ENCODE assay signal across 30 mouse cellular contexts in genomic region chr6:135433753-135434152, GRCm38 (mm10).
DNase-seq lines count a peak whose midpoint lies in the region; ATAC-seq and TF ChIP-seq lines count a peak whose summit lies in the region.
"Had no signal": no experiment of that assay in that cellular context is flagged by ENCODE, and none has a peak within 500 bp of the region (broad histone marks: within the 10 kb centered on the region; RNA-seq: fewer than 3 reads in every experiment).

No protein-coding gene starts in this region.

- WGBS in stomach, postnatal 0 days, result 77% methylated on average over 7 of the region's 7 CpGs
- 87% methylated on average over 7 of the region's 7 CpGs for WGBS in forebrain, embryonic 12.5 days

- no peak for TF ChIP-seq EP300 in stomach, postnatal 0 days (optimal IDR thresholded peaks at IDR 0.05)

- no peaks in the 10 kb centered on the region for H3K27me3 ChIP-seq in stomach, postnatal 0 days (ENCODE audit: control insufficient read depth, insufficient read depth, low read length)
- no peaks in the 10 kb centered on the region for H3K27me3 ChIP-seq in forebrain, embryonic 12.5 days
- H3K27me3 ChIP-seq: embryonic facial prominence, embryonic 13.5 days; forebrain, embryonic 13.5 days; heart, embryonic 13.5 days; hindbrain, embryonic 12.5 days; hindbrain, embryonic 15.5 days; intestine, embryonic 15.5 days had no signal

- DNase-seq in CD4-positive helper T cell, adult 2 months (ENCODE audit: low read depth, low spot score), result peak; percentile 51
- DNase-seq in stomach, postnatal 0 days (ENCODE audit: low spot score), result no peak
- DNase-seq in layer of hippocampus, postnatal 14 days (ENCODE audit: low spot score in 2 of 2), result no peak
- DNase-seq: adrenal gland, postnatal 14 days; cerebellum, adult 11-12 months; cerebellum, adult 8-10 months; cerebellum, postnatal 10 days; cerebellum, postnatal 36 days; embryo, embryonic 11 days; gastrocnemius, postnatal 10 days; gastrocnemius, postnatal 36 days; heart, adult 2 months; heart, postnatal 14 days; heart, postnatal 4 days; kidney, adult 11 months had no signal

- no peaks in the 10 kb centered on the region for H3K9me3 ChIP-seq in stomach, postnatal 0 days (ENCODE audit: control insufficient read depth, low read length)
- H3K9me3 ChIP-seq in forebrain, embryonic 12.5 days, result no peaks in the 10 kb centered on the region
- H3K9me3 ChIP-seq: embryonic facial prominence, embryonic 10.5 days; embryonic facial prominence, embryonic 13.5 days; heart, embryonic 10.5 days; heart, embryonic 13.5 days; hindbrain, embryonic 15.5 days; intestine, embryonic 15.5 days had no signal

- no peaks in the 10 kb centered on the region for H3K36me3 ChIP-seq in stomach, postnatal 0 days (ENCODE audit: control insufficient read depth, insufficient read depth, low read length)
- no peaks in the 10 kb centered on the region for H3K36me3 ChIP-seq in forebrain, embryonic 12.5 days (replicated peaks)
- H3K36me3 ChIP-seq: embryonic facial prominence, embryonic 10.5 days; embryonic facial prominence, embryonic 13.5 days; G1E; heart, embryonic 10.5 days; heart, embryonic 13.5 days; hindbrain, embryonic 12.5 days; hindbrain, embryonic 15.5 days; intestine, embryonic 15.5 days had no signal

- TF ChIP-seq CTCF in stomach, postnatal 0 days (IDR thresholded peaks at IDR 0.05; ENCODE audit: low read depth), result no peak

- H3K4me3 ChIP-seq in stomach, postnatal 0 days (ENCODE audit: low read depth, low read length), result no peak overlapping the region
- no peak overlapping the region for H3K4me3 ChIP-seq in forebrain, embryonic 12.5 days (replicated peaks)
- H3K4me3 ChIP-seq: embryonic facial prominence, embryonic 10.5 days; embryonic facial prominence, embryonic 13.5 days; erythroblast, embryonic 14.5 days; forebrain, embryonic 13.5 days; heart, adult 2 months; heart, embryonic 10.5 days; heart, embryonic 13.5 days; hindbrain, embryonic 12.5 days; hindbrain, embryonic 15.5 days; intestine, embryonic 15.5 days had no signal

- H3K9ac ChIP-seq in stomach, postnatal 0 days (ENCODE audit: low read length), result no peak overlapping the region
- H3K9ac ChIP-seq in forebrain, embryonic 12.5 days, result no peak overlapping the region
- H3K9ac ChIP-seq: embryonic facial prominence, embryonic 13.5 days; forebrain, embryonic 13.5 days; heart, embryonic 13.5 days; hindbrain, embryonic 12.5 days; hindbrain, embryonic 15.5 days; intestine, embryonic 15.5 days had no signal

- no peaks in the 10 kb centered on the region for H3K4me1 ChIP-seq in stomach, postnatal 0 days (replicated peaks; ENCODE audit: control insufficient read depth, insufficient read depth)
- H3K4me1 ChIP-seq in forebrain, embryonic 12.5 days, result no peaks in the 10 kb centered on the region
- H3K4me1 ChIP-seq: forebrain, embryonic 13.5 days; heart, embryonic 10.5 days; heart, embryonic 13.5 days; hindbrain, embryonic 12.5 days; hindbrain, embryonic 15.5 days; intestine, embryonic 15.5 days had no signal

- no peak overlapping the region for H3K27ac ChIP-seq in stomach, postnatal 0 days (replicated peaks)
- no peak overlapping the region for H3K27ac ChIP-seq in forebrain, embryonic 12.5 days
- H3K27ac ChIP-seq: embryonic facial prominence, embryonic 10.5 days; embryonic facial prominence, embryonic 13.5 days; forebrain, embryonic 13.5 days; heart, adult 2 months; heart, embryonic 10.5 days; heart, embryonic 13.5 days; hindbrain, embryonic 12.5 days; hindbrain, embryonic 15.5 days; intestine, embryonic 15.5 days had no signal

- ATAC-seq in CD4-positive, CD25-positive, alpha-beta regulatory T cell, adult 4 months, result peak; percentile 58
- peak; percentile 84 for ATAC-seq in activated CD4-positive, CD25-positive, alpha-beta regulatory T cell, adult 4 months
- no peak for ATAC-seq in stomach, postnatal 0 days (ENCODE audit: low FRiP score, low TSS enrichment)
- no peak for ATAC-seq in forebrain, embryonic 12.5 days (ENCODE audit: low FRiP score)
- ATAC-seq: forebrain, embryonic 13.5 days; forebrain, embryonic 16.5 days; intestine, embryonic 15.5 days; Patski had no signal

- H3K4me2 ChIP-seq in stomach, postnatal 0 days (replicated peaks; ENCODE audit: low read depth), result no peak overlapping the region
- H3K4me2 ChIP-seq in forebrain, embryonic 12.5 days, result no peak overlapping the region
- H3K4me2 ChIP-seq: embryonic facial prominence, embryonic 13.5 days; forebrain, embryonic 13.5 days; heart, embryonic 13.5 days; hindbrain, embryonic 12.5 days; hindbrain, embryonic 15.5 days; intestine, embryonic 15.5 days had no signal

Comparison
In these comparisons a context has a peak if more than half of its experiments do, and no peak if none do; other contexts are left out.
1. ATAC-seq: peak in CD4-positive, CD25-positive, alpha-beta regulatory T cell, adult 4 months (single experiment) and activated CD4-positive, CD25-positive, alpha-beta regulatory T cell, adult 4 months (single experiment); none in stomach, postnatal 0 days (single experiment) and forebrain, embryonic 12.5 days (single experiment).